Mouse (Mus musculus): ENCODE measurements at regions not wholly inside any gene's neighbourhood (a gene's known extent, or its start where the extent isn't known, plus 50 kb on each side); places are given as distances from the start of the nearest gene placed in this dataset.

- H3K9me3 ChIP-seq (ENCODE audit: control insufficient read depth, low read length): no peaks in the 10 kb centered on the region
Measured at GRCm38 (mm10) chr5:46021398-46022046, 164.1 kb upstream of the Lcorl start.

GRCm38 (mm10) chr5:46020175-46020574 lies 162.8 kb upstream of the Lcorl start:
- H3K36me3 ChIP-seq (ENCODE audit: control insufficient read depth, insufficient read depth, low read length): no peaks in the 10 kb centered on the region
- no peaks in the 10 kb centered on the region for H3K4me1 ChIP-seq (ENCODE audit: control insufficient read depth, insufficient read depth, low read length)
- no peak overlapping the region for H3K9ac ChIP-seq (ENCODE audit: low read depth, low read length)
- H3K4me2 ChIP-seq (ENCODE audit: low read depth, low read length): no peak overlapping the region
- no peaks in the 10 kb centered on the region for H3K27me3 ChIP-seq (replicated peaks; ENCODE audit: control insufficient read depth, insufficient read depth, low read length)
- no peaks in the 10 kb centered on the region for H3K9me3 ChIP-seq (ENCODE audit: control insufficient read depth, low read length)
- 80% methylated on average over 4 of the region's 4 CpGs for WGBS
- DNase-seq (ENCODE audit: low spot score): no peak
- no peak overlapping the region for H3K27ac ChIP-seq (replicated peaks; ENCODE audit: low read depth, low read length)
- no peak for ATAC-seq (ENCODE audit: low read depth)
- H3K4me3 ChIP-seq (ENCODE audit: low read depth, low read length): no peak overlapping the region

More at GRCm38 (mm10) chr5:46021398-46022046, 164.1 kb upstream of the Lcorl start:
- no peak overlapping the region for H3K27ac ChIP-seq (replicated peaks; ENCODE audit: low read depth, low read length)
- no peaks in the 10 kb centered on the region for H3K4me1 ChIP-seq (ENCODE audit: control insufficient read depth, insufficient read depth, low read length)
- no peaks in the 10 kb centered on the region for H3K27me3 ChIP-seq (replicated peaks; ENCODE audit: control insufficient read depth, insufficient read depth, low read length)
- ATAC-seq (ENCODE audit: low read depth) (peak; percentile 73), DNase-seq (ENCODE audit: low spot score) (no peak)
- 55% methylated on average over 2 of the region's 2 CpGs for WGBS
- H3K36me3 ChIP-seq (ENCODE audit: control insufficient read depth, insufficient read depth, low read length): no peaks in the 10 kb centered on the region
- no peak overlapping the region for H3K9ac ChIP-seq (ENCODE audit: low read depth, low read length)
- H3K4me3 ChIP-seq (ENCODE audit: low read depth, low read length): no peak overlapping the region
- no peak overlapping the region for H3K4me2 ChIP-seq (ENCODE audit: low read depth, low read length)

- H3K9ac ChIP-seq (ENCODE audit: low read depth, low read length): no peak overlapping the region
- H3K27ac ChIP-seq (replicated peaks; ENCODE audit: low read depth, low read length): no peak overlapping the region
- H3K9me3 ChIP-seq (ENCODE audit: control insufficient read depth, low read length): no peaks in the 10 kb centered on the region
- DNase-seq (ENCODE audit: low spot score) (no peak), ATAC-seq (ENCODE audit: low read depth) (no peak)
- H3K4me3 ChIP-seq (ENCODE audit: low read depth, low read length): no peak overlapping the region
- H3K4me1 ChIP-seq (ENCODE audit: control insufficient read depth, insufficient read depth, low read length): no peaks in the 10 kb centered on the region
- no peaks in the 10 kb centered on the region for H3K36me3 ChIP-seq (ENCODE audit: control insufficient read depth, insufficient read depth, low read length)
- 77% methylated on average over 9 of the region's 9 CpGs for WGBS
- H3K4me2 ChIP-seq (ENCODE audit: low read depth, low read length): no peak overlapping the region
- H3K27me3 ChIP-seq (replicated peaks; ENCODE audit: control insufficient read depth, insufficient read depth, low read length): no peaks in the 10 kb centered on the region
Measured at GRCm38 (mm10) chr5:46007446-46007845, 150.0 kb upstream of the Lcorl start.

GRCm38 (mm10) chr5:46006691-46007090 lies 149.3 kb upstream of the Lcorl start:
- Histone ChIP-seq H3K27me3 (replicated peaks; ENCODE audit: control insufficient read depth, insufficient read depth, low read length) (no peaks in the 10 kb centered on the region), H3K9me3 (ENCODE audit: control insufficient read depth, low read length) (no peaks in the 10 kb centered on the region), H3K4me1 (ENCODE audit: control insufficient read depth, insufficient read depth, low read length) (no peaks in the 10 kb centered on the region), H3K36me3 (ENCODE audit: control insufficient read depth, insufficient read depth, low read length) (no peaks in the 10 kb centered on the region), H3K4me2 (ENCODE audit: low read depth, low read length) (no peak overlapping the region), H3K4me3 (ENCODE audit: low read depth, low read length) (no peak overlapping the region), H3K9ac (ENCODE audit: low read depth, low read length) (no peak overlapping the region), H3K27ac (replicated peaks; ENCODE audit: low read depth, low read length) (no peak overlapping the region)
- no peak for DNase-seq (ENCODE audit: low spot score)
- no peak for ATAC-seq (ENCODE audit: low read depth)
- 73% methylated on average over 2 of the region's 2 CpGs for WGBS

DNA sequence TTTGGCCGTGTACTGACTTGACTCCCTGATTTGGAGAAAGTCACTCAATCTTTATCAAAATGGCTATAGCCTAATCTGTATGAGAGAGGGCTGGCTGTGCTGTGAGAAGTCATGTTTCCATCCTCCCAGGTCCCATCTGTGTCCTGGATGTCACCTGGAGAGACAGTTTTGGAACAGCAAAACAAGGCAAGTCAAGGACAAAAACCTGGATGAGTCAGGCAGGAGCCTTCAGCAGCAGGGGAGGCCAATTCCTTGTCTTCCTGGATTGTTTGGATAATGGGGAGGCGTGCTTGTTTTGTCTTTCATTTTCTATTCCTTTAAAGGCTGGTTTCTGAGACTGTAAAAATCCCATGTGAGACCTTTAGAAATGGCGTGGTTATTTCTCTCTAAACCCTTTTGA lies 148.8 kb upstream of the Lcorl start:
- H3K4me3 ChIP-seq (ENCODE audit: low read depth, low read length): no peak overlapping the region
- no peaks in the 10 kb centered on the region for H3K9me3 ChIP-seq (ENCODE audit: control insufficient read depth, low read length)
- H3K36me3 ChIP-seq (ENCODE audit: control insufficient read depth, insufficient read depth, low read length): no peaks in the 10 kb centered on the region
- no peaks in the 10 kb centered on the region for H3K27me3 ChIP-seq (replicated peaks; ENCODE audit: control insufficient read depth, insufficient read depth, low read length)
- no peak for ATAC-seq (ENCODE audit: low read depth)
- no peak overlapping the region for H3K4me2 ChIP-seq (ENCODE audit: low read depth, low read length)
- 79% methylated on average over 3 of the region's 3 CpGs for WGBS
- no peak overlapping the region for H3K27ac ChIP-seq (replicated peaks; ENCODE audit: low read depth, low read length)
- H3K9ac ChIP-seq (ENCODE audit: low read depth, low read length): no peak overlapping the region
- DNase-seq (ENCODE audit: low spot score): no peak
- no peaks in the 10 kb centered on the region for H3K4me1 ChIP-seq (ENCODE audit: control insufficient read depth, insufficient read depth, low read length)

DNA sequence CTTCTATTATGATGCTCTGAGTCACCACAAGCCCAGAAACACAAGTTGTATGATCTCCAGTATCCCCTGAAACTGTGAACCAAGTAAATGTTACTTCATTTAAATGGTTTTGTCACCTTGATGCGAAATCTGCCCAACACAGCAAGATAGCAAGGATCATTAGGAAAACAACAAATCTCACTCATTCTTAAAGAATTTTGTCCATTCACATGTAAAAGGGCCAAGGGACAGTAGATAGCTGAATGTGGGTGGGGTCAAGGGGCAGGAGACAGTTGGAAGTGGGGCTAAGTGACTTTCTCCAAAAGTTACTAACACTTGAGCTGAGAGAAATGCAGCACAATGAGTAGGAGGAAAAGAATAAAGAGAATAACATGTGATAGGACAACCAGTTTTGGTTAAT lies 148.2 kb upstream of the Lcorl start:
- Histone ChIP-seq H3K27ac (replicated peaks; ENCODE audit: low read depth, low read length) (no peak overlapping the region), H3K36me3 (ENCODE audit: control insufficient read depth, insufficient read depth, low read length) (no peaks in the 10 kb centered on the region), H3K4me2 (ENCODE audit: low read depth, low read length) (no peak overlapping the region), H3K9me3 (ENCODE audit: control insufficient read depth, low read length) (no peaks in the 10 kb centered on the region), H3K27me3 (replicated peaks; ENCODE audit: control insufficient read depth, insufficient read depth, low read length) (no peaks in the 10 kb centered on the region), H3K9ac (ENCODE audit: low read depth, low read length) (no peak overlapping the region), H3K4me1 (ENCODE audit: control insufficient read depth, insufficient read depth, low read length) (no peaks in the 10 kb centered on the region), H3K4me3 (ENCODE audit: low read depth, low read length) (no peak overlapping the region)
- 77% methylated on average over 1 of the region's 1 CpGs for WGBS
- DNase-seq (ENCODE audit: low spot score) (no peak), ATAC-seq (ENCODE audit: low read depth) (no peak)

GRCm38 (mm10) chr5:46002011-46002410 lies 144.6 kb upstream of the Lcorl start:
- ATAC-seq (ENCODE audit: low read depth): no peak
- Histone ChIP-seq H3K4me3 (ENCODE audit: low read depth, low read length) (no peak overlapping the region), H3K9ac (ENCODE audit: low read depth, low read length) (no peak overlapping the region), H3K27me3 (replicated peaks; ENCODE audit: control insufficient read depth, insufficient read depth, low read length) (no peaks in the 10 kb centered on the region), H3K27ac (replicated peaks; ENCODE audit: low read depth, low read length) (no peak overlapping the region), H3K4me1 (ENCODE audit: control insufficient read depth, insufficient read depth, low read length) (no peaks in the 10 kb centered on the region), H3K9me3 (ENCODE audit: control insufficient read depth, low read length) (no peaks in the 10 kb centered on the region), H3K36me3 (ENCODE audit: control insufficient read depth, insufficient read depth, low read length) (no peaks in the 10 kb centered on the region), H3K4me2 (ENCODE audit: low read depth, low read length) (no peak overlapping the region)
- 86% methylated on average over 5 of the region's 5 CpGs for WGBS
- DNase-seq (ENCODE audit: low spot score): no peak

DNA sequence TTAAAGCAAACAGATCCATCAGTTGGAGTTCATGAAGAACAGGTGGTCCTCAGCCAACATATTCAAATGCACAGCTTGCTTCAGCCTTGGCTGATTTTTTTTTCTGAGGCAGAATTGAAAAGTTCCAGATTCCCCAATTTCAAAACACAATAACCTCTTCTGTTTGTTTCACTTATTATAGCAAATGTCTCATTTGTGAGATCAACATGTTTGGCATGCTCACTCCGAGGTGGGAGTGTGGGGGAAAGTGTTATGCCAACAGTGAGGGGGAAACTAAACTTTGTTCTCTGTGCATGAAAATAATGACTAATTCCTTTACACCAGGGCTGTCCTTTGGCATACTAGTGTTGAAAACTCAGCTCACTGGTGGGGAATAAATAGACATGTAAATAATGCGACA lies 100.4 kb upstream of the Lcorl start:
- no peak overlapping the region for H3K4me3 ChIP-seq (ENCODE audit: low read depth, low read length)
- no peak overlapping the region for H3K9ac ChIP-seq (ENCODE audit: low read depth, low read length)
- no peak for DNase-seq (ENCODE audit: low spot score)
- WGBS: 67% methylated on average over 2 of the region's 2 CpGs
- no peaks in the 10 kb centered on the region for H3K27me3 ChIP-seq (replicated peaks; ENCODE audit: control insufficient read depth, insufficient read depth, low read length)
- ATAC-seq (ENCODE audit: low read depth): no peak
- H3K4me2 ChIP-seq (ENCODE audit: low read depth, low read length): no peak overlapping the region
- no peaks in the 10 kb centered on the region for H3K36me3 ChIP-seq (ENCODE audit: control insufficient read depth, insufficient read depth, low read length)
- H3K9me3 ChIP-seq (ENCODE audit: control insufficient read depth, low read length): no peaks in the 10 kb centered on the region
- no peak overlapping the region for H3K27ac ChIP-seq (replicated peaks; ENCODE audit: low read depth, low read length)
- H3K4me1 ChIP-seq (ENCODE audit: control insufficient read depth, insufficient read depth, low read length): no peaks in the 10 kb centered on the region

DNA sequence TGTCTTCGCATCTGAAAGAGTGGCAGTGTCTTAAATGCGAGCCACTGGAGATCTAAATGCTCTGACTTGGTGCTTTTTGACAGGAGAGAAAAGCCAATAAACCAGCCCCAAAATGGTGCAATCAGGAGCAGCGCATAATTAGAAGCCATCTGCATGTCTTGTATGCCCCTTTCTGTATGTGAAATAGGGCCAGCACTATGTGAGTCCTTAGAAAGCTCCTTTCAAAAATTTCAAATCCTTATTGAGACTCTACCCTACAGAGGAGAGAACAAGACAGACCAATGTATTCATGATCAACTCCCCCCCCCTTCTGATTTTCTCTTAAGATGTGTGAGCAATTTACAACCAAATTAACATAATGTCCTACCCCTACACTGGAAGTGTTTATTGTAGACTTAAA lies 86.6 kb upstream of the Lcorl start:
- Histone ChIP-seq H3K4me3 (ENCODE audit: low read depth, low read length) (no peak overlapping the region), H3K9me3 (ENCODE audit: control insufficient read depth, low read length) (no peaks in the 10 kb centered on the region), H3K27ac (replicated peaks; ENCODE audit: low read depth, low read length) (no peak overlapping the region), H3K9ac (ENCODE audit: low read depth, low read length) (no peak overlapping the region), H3K27me3 (replicated peaks; ENCODE audit: control insufficient read depth, insufficient read depth, low read length) (no peaks in the 10 kb centered on the region), H3K4me2 (ENCODE audit: low read depth, low read length) (no peak overlapping the region), H3K4me1 (ENCODE audit: control insufficient read depth, insufficient read depth, low read length) (no peaks in the 10 kb centered on the region), H3K36me3 (ENCODE audit: control insufficient read depth, insufficient read depth, low read length) (no peaks in the 10 kb centered on the region)
- WGBS: 91% methylated on average over 3 of the region's 3 CpGs
- DNase-seq (ENCODE audit: low spot score) (no peak), ATAC-seq (ENCODE audit: low read depth) (no peak)
